Mouse (Mus musculus) pancreas, adult 10 weeks (tissue): ENCODE measurements around the gene Esyt1. TPM values are rescaled to one million over a fixed set of nuclear protein-coding genes. Genes with fewer than 3 reads are reported as not detected.

ENCODE experiments used
- polyA plus RNA-seq: library from polyadenylated mRNA; stranded (reverse); fragments of 350-450 nt; fragmentation: Illumina TruSeq; extraction: RNeasy Lipid Tissue Mini Kit (QIAGEN cat#74804); gene quantifications from one replicate; pipeline ENCODE4 v1.2.3, GENCODE M21; 2015; ENCODE audit warnings: low read depth, low replicate concordance; ENCODE audit not compliant: insufficient read depth

The Esyt1 gene
- polyA plus RNA-seq, result 15.7 TPM

DNA sequence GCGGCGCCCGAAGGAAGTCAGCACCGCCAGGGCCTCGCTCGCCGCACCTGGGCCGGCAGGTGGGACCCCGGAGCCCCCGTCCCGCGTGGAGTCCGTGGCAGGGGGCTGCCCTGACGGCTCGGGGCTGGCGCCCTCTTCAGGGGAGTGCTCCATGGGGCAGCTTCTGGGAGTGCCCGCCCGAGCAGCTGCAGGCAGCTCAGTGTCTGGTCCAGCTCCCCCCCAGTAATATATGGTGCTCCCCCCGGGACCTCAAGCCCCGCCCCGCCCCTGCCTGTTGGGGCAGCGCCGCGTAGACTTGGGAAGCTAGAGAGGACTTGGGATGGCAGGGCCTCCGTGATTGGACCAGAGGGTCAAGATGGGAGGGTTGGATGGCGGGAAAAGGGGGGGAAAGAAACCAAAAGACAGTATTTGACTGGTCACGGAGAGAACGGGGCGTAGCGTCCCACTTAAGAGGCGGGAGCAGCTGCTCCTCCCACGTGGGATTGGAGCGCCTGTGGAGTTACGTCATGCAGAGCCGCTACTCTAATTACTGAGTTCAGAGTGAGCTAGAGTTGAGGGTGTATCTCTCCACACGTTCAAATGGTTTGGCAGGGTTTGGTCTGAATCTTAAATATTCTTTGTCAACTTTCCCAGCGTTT, at the start of gene Esyt1:
Gene Esyt1 (minus strand): TSS at position 201 of the 638 bp plus-strand sequence.

DNA sequence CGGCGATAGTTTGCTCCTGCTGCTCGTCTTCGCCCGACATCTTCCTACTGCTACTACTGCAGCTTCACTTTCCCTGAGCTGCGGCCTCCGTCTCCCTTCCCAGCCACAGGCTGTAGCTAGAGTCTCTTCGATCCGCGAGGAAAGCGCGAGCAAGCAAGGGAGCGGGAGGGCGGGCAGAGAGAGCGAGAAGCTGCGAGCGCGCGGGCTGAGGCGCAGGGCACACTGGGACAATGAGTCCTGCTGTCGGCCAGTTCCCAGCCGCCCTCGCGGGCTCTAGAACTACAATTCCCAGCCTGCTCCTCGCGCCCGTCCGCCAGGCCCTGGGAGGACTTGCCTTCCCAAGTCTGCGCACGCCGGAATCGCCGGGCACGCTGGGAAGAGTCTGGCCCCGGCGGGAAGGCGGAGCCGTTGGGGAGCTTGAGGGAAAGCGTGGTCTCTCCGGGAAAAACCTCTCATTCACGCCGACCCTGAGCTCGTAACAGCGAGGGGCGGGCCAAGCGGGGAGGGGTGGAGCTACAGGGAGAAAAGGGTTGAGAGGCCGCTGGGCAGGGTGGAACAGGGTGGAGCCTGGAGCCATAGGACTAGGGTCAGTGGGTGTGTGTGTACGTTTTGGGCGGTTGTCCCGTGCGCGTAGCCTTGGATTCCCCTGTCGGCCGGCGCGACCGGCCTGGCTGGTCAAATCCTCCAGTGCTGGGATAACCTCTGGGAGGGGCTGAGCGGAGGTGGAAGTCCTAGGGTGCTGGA, 40.3 kb upstream of the Esyt1 start, which contains the start of gene Pa2g4:
Gene Pa2g4 (minus strand): TSS at position 200 of the 744 bp plus-strand sequence.

DNA sequence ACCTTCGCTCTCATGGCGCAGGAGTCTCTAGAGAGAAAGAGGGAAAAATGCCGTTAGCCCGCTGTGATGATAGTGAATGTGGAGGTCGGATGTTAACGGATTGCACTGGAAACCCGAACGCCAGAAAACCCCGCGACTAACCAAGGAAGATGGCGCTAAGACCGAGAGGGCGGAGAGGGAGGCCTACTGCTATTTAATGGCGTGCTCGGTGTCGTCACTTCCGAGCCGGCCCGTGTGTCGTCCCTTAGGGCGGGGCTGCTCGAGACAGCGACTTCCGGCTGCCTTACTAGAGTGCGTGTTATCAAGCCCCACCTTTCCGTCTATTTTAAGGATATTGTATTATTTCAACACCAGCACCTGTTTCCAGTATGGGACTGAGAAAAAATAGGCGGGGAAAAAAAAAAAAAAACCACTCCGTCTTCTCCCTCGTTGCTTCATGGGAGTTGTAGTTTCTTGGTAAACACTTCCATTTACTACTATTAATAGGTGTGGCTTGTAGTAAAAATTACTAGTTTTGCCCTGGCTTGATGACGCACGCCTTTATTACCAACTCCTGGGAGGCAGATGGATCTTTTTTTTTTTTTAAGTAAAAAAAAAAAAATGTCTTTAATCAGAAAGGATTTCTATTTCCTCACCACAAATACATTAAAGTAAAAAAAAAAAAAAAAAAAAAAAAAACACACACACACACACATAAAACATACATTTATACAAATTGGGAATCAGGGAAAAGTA, 23.4 kb upstream of the Esyt1 start, which contains the start of gene Rpl41:
Gene Rpl41 (minus strand): TSS at position 359 of the 735 bp plus-strand sequence.

DNA sequence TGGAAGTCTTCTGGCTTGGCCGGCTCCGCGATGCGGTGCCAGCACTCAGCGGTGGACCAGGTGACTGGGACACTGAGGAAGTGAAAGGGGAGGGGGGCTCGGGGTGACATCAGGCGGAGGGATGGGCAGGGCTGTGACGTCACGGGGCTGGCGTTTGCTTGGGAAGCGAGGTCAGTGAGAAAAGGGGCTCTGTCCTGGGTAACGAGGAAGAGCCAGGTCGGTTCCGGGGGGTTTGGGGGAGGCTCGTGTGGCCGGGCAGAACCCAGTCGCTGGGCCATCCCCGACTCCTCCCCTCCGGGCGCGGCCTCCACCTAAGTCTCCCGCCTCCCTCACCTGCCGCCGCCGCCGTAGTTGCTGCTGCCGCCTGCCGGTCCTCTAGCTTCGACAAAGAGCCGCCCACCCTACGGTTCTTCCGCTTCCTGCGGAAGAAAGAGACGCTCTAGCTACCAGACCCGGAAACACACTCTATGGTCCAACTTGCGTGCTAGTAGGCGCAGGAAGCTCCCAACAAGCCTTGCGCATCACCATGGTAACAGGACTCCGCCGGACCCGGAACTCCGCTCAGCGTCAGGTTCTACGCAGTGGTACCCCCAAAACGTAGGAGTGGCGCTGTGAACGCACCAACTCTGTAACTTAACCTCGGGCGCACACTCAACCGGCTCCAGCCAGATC, 21.8 kb upstream of the Esyt1 start, which contains the start of gene Zc3h10:
Gene Zc3h10 (minus strand): TSS at position 414 of the 672 bp plus-strand sequence.

DNA sequence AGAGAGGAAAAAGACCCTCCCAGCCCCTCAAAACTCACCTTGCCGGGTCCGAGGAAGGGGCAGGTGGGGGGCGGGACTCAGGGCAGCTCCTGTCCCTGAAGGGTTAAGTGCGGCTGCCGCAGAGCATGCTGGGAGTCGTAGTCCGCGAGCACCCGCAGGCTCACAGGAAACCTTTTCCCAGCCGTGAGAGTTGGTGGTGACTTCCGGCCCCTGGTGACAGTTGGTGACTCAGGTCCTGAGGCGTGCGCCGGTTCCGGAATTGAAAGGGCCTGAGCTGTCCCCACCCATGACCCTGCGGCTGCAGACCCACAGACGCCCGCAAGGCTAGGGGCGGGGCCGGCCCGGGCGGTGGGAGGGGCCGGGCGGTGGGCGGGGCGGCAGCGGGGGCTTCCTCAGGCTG, 27.1 kb downstream of the Esyt1 start, which contains the start of gene Myl6b:
Gene Myl6b (minus strand): TSS at position 96 of the 400 bp plus-strand sequence.

DNA sequence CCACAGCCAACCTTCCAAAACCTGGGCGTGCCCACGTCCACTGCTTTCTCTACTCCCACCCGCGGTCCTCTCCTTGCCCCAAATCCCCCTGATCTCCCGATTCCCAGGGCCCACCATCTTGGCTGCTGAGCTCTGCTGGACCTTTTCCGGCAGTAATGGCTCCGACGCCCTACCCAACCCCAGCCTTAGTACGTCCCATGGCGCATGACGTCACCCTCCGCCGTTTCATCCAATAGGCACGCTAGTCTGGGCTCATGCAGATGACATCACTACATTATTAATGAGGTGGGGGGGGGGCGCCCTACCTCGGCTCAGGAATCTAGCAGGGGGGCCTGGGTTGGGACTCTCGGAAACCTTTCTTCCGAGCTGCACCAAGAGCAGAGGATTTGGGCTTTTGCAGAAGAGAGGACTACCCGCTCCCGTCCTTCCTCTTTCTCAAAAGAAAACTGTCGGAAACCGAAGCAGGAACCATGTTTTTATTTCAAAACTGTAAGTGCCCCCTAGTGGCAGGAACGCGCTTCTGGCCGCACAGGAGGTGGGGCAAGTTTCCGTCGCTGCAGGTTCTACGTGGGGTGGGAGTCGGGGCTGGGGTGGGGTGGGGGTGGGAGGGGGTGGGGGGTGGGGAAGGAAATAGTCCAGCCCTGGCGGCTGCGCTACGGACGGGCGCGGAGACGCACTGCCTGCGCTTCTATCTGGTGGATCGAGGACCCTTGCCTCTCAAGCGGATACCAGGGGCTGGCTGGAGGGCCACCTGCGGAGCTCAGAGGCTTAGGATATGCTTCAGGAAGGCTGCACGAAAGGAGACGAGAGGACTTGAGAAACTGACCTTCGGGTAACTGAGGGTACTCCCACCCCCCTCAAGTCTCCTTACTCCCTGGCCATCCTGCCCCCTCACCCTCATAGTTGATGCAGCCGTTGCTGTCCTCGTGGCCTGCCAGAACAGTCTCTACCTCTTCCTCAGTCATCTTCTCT, 31.7 kb downstream of the Esyt1 start, which contains the start of gene Myl6:
Gene Myl6 (minus strand): TSS at position 451 of the 972 bp plus-strand sequence.

Other genes with a start within 250 kb of the Esyt1 start
- not detected for gene Il23a, start 227.1 kb downstream of the Esyt1 start, polyA plus RNA-seq
- 14.3 TPM for gene Pan2, start 222.5 kb downstream of the Esyt1 start, polyA plus RNA-seq
- 55.2 TPM for gene Cnpy2, start 203.4 kb downstream of the Esyt1 start, polyA plus RNA-seq
- gene Cs, start 188.1 kb downstream of the Esyt1 start, polyA plus RNA-seq, result 18.2 TPM
- gene Coq10a, start 156.9 kb downstream of the Esyt1 start, polyA plus RNA-seq, result 21.3 TPM
- 5.5 TPM for gene Ankrd52, start 148.8 kb downstream of the Esyt1 start, polyA plus RNA-seq
- 127 TPM for gene Slc39a5, start 124.6 kb downstream of the Esyt1 start, polyA plus RNA-seq
- gene Nabp2, start 114.4 kb downstream of the Esyt1 start, polyA plus RNA-seq, result 17.0 TPM
- 6.6 TPM for gene Rnf41, start 114.2 kb downstream of the Esyt1 start, polyA plus RNA-seq
- 24.6 TPM for gene Smarcc2, start 66.6 kb downstream of the Esyt1 start, polyA plus RNA-seq
- gene Myl6, start 31.7 kb downstream of the Esyt1 start, polyA plus RNA-seq, result 403 TPM
- not detected for gene Myl6b, start 27.2 kb downstream of the Esyt1 start, polyA plus RNA-seq
- 2.5 TPM for gene Zc3h10, start 21.9 kb upstream of the Esyt1 start, polyA plus RNA-seq
- 2,737 TPM for gene Rpl41, start 23.4 kb upstream of the Esyt1 start, polyA plus RNA-seq
- gene Pa2g4, start 40.1 kb upstream of the Esyt1 start, polyA plus RNA-seq, result 20.2 TPM
- 2.9 TPM for gene Erbb3, start 63.8 kb upstream of the Esyt1 start, polyA plus RNA-seq
- gene Rps26, start 100.9 kb upstream of the Esyt1 start, polyA plus RNA-seq, result 365 TPM
- gene Ikzf4, start 120.1 kb upstream of the Esyt1 start, polyA plus RNA-seq, result 0.70 TPM
- 3.5 TPM for gene Suox, start 148.2 kb upstream of the Esyt1 start, polyA plus RNA-seq
- 15.3 TPM for gene Rab5b, start 170.4 kb upstream of the Esyt1 start, polyA plus RNA-seq
- gene Pmel, start 178.3 kb upstream of the Esyt1 start, polyA plus RNA-seq, result not detected
- gene Cdk2, start 179.2 kb upstream of the Esyt1 start, polyA plus RNA-seq, result 6.2 TPM
- 10.4 TPM for gene Dgka, start 219.0 kb upstream of the Esyt1 start, polyA plus RNA-seq
- 4.8 TPM for gene Pym1, start 222.0 kb upstream of the Esyt1 start, polyA plus RNA-seq